Mouse (Mus musculus) midbrain, embryonic 12.5 days (tissue): ENCODE results near the gene Plscr3. TPM values are rescaled to one million over a fixed set of nuclear protein-coding genes. Genes with fewer than 3 reads are reported as not detected.
A peak's percentile ranks its signal among the peaks of the same experiment; 100 is the strongest.

Experiments used
- ATAC-seq: fragments of 200-750 bp; cut with Nextera tagmentation; 2 replicates; pipeline ENCODE4 v1.8.0; 2017; ENCODE audit warnings: low read depth, moderate TSS enrichment, moderate library complexity; ENCODE audit not compliant: low FRiP score
- H3K27ac ChIP-seq: fragments of 300-500 bp; sonication (generic); replicated peaks from 2 replicates; pipeline ENCODE4 v1.5.1; 2016; ENCODE audit warnings: mild to moderate bottlenecking
- H3K27me3 ChIP-seq: fragments of 300-500 bp; sonication (generic); 2 replicates; pipeline ENCODE4 v1.6.1; 2016; ENCODE audit warnings: mild to moderate bottlenecking
- H3K36me3 ChIP-seq: fragments of 300-500 bp; sonication (generic); 2 replicates; pipeline ENCODE4 v1.6.1; 2016
- H3K4me1 ChIP-seq: fragments of 300-500 bp; sonication (generic); 2 replicates; pipeline ENCODE4 v1.6.1; 2016
- H3K4me2 ChIP-seq: fragments of 300-500 bp; sonication (generic); replicated peaks from 2 replicates; pipeline ENCODE4 v1.6.1; 2016; ENCODE audit warnings: mild to moderate bottlenecking, moderate library complexity
- H3K4me3 ChIP-seq: fragments of 300-500 bp; sonication (generic); 2 replicates; pipeline ENCODE4 v1.5.1; 2016; ENCODE audit warnings: mild to moderate bottlenecking
- H3K9ac ChIP-seq: fragments of 300-500 bp; sonication (generic); replicated peaks from 2 replicates; pipeline ENCODE4 v1.6.1; 2016; ENCODE audit warnings: mild to moderate bottlenecking, moderate library complexity
- H3K9me3 ChIP-seq: fragments of 300-500 bp; sonication (generic); 2 replicates; pipeline ENCODE4 v1.6.1; 2016; ENCODE audit warnings: mild to moderate bottlenecking
- WGBS: fragments of 180-500 bp; shearing (Covaris S2); methylation state at CpG from one replicate; pipeline ENCODE4 v1.1.7; 2016; 5-methylcytosine and 5-hydroxymethylcytosine counted together
- polyA plus RNA-seq: library from polyadenylated mRNA; unstranded; fragments of >200 nt; fragmentation: Nextera tagmentation; extraction: Ambion mirVana; gene quantifications from 2 replicates; pipeline ENCODE4 v1.2.1, GENCODE M21; 2016

Plscr3 gene
- polyA plus RNA-seq, 1 experiment from 2014 or later = 70.1 TPM

DNA sequence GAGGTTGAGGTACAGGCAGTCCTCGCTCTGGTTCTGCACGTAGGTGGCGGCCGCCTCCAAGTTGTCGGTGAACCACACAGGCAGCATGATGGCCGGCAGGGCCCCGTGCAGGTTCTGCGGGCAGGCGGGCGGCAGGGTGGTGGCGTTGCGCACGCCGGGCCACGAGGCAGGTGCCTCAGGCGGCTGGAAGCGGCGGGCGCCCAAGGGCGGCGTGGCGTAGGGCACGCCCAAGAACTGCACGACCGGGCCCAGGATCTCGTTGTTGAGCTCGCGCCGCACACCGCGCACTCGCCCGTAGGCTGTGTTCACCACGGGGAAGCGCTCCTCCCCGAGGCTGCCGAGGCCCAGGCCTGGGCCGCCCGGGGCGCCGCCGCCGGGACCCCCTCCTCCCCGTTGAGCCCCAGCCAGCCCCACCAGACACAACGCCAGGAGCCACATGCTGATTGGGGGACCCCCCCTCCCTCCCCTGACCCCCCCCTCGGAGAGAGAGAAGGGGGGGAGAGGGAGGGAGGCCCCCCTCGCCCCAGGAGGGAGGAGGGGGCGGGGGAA is 12.1 kb upstream of the Plscr3 start:
- H3K4me1 ChIP-seq = peaks cover 47% of the 10 kb centered on the region
- WGBS = 12% methylated on average over 35 of the region's 48 CpGs
- peak overlapping the region; percentile 96 for H3K4me2 ChIP-seq
- no peaks in the 10 kb centered on the region for H3K9me3 ChIP-seq
- H3K27me3 ChIP-seq = peaks cover 9% of the 10 kb centered on the region
- peak overlapping the region; percentile 82 for H3K4me3 ChIP-seq
- H3K9ac ChIP-seq = peak overlapping the region; percentile 86
- H3K36me3 ChIP-seq = peaks cover 43% of the 10 kb centered on the region
- no peak for ATAC-seq
- peak overlapping the region; percentile 44 for H3K27ac ChIP-seq

GRCm38 (mm10) chr11:69835326-69835965 is 10.7 kb upstream of the Plscr3 start:
- Histone ChIP-seq H3K4me1 (peaks cover 47% of the 10 kb centered on the region), H3K9me3 (no peaks in the 10 kb centered on the region), H3K27me3 (peaks cover 9% of the 10 kb centered on the region), H3K36me3 (peaks cover 35% of the 10 kb centered on the region), H3K4me2 (peak overlapping the region; percentile 96), H3K9ac (peak overlapping the region; percentile 86), H3K4me3 (peak overlapping the region; percentile 82), H3K27ac (peak overlapping the region; percentile 93)
- ATAC-seq = no peak
- under 1% methylated on average over 9 of the region's 9 CpGs for WGBS

- H3K27me3 ChIP-seq = peaks cover 9% of the 10 kb centered on the region
- peak overlapping the region; percentile 82 for H3K4me3 ChIP-seq
- peaks cover 47% of the 10 kb centered on the region for H3K4me1 ChIP-seq
- H3K36me3 ChIP-seq = peaks cover 31% of the 10 kb centered on the region
- H3K9ac ChIP-seq = peak overlapping the region; percentile 86
- H3K4me2 ChIP-seq = peak overlapping the region; percentile 96
- ATAC-seq = no peak
- peak overlapping the region; percentile 93 for H3K27ac ChIP-seq
- 11% methylated on average over 4 of the region's 4 CpGs for WGBS
- H3K9me3 ChIP-seq = no peaks in the 10 kb centered on the region
Observed at GRCm38 (mm10) chr11:69835966-69836335, 10.2 kb upstream of the Plscr3 start.

DNA sequence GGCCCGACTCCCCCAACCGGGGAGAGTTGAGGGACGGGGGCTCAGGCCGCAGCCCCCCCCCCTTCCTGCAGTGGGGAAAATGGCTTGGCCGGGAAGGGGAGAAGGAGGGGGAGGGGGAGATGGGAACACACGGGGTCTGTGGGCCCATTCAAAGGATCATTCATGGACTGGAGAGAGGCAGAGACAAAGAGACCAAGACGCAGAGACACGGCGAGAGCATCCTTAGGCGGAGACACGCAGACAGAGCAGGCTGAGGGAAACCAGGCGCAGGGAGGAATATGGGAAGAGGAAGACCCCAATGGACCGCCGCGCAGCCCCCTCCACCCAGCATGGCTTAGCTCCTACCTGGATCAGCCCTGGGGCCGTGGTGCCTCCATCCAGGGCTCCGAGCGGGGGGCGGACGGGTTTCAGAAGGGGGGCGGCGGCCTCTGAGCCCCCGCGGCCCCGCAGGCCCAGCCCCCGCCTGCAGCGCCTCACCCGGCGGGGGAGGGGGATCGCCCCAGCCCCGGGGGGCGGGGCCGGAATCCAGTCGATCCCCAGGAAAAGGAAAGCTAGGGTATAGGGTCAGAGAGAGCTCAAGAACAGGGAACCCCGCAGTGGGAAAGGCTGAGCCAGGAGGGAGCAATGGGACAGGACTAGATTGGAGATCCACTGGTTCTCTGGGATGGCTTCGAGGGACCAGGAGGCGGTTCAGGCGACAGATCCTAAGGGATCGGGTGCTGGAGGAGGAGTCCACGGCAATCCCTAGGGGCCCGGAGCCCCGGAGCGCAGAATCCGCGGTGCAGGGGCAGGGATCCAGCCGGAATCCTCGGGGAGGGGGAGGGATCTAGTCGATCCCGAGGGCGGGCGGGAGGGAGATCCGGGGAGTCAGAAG is 9.2 kb upstream of the Plscr3 start:
- Histone ChIP-seq H3K9me3 (no peaks in the 10 kb centered on the region), H3K4me1 (peaks cover 46% of the 10 kb centered on the region)

GRCm38 (mm10) chr11:69837604-69837951 is 8.6 kb upstream of the Plscr3 start, which contains the start of gene Nlgn2:
Gene Nlgn2, minus strand, starts transcription at chr11:69837784.
- peak within 1 kb of the TSS; percentile 93 for H3K27ac ChIP-seq
- peak within 1 kb of the TSS; percentile 96 for H3K4me2 ChIP-seq
- H3K4me3 ChIP-seq = peak within 1 kb of the TSS; percentile 82
- H3K9ac ChIP-seq = peak within 1 kb of the TSS; percentile 86
- H3K9me3 ChIP-seq = no peaks in the 10 kb centered on the region
- H3K4me1 ChIP-seq = peaks cover 42% of the 10 kb centered on the region
- under 1% methylated on average over 32 of the region's 32 CpGs for WGBS
- peaks cover 15% of the 10 kb centered on the region for H3K36me3 ChIP-seq
- peak; percentile 55 for ATAC-seq
- peaks cover 9% of the 10 kb centered on the region for H3K27me3 ChIP-seq

More for the DNA sequence above, 9.2 kb upstream of the Plscr3 start:
- Histone ChIP-seq H3K9ac (peak overlapping the region; percentile 86), H3K36me3 (peaks cover 21% of the 10 kb centered on the region), H3K27ac (peak overlapping the region; percentile 93), H3K4me3 (peak overlapping the region; percentile 82), H3K4me2 (peak overlapping the region; percentile 96), H3K27me3 (peaks cover 9% of the 10 kb centered on the region)
- ATAC-seq = 0 out of 2 replicates have a peak, but pooled peaks have one; percentile 2
- WGBS = 1% methylated on average over 51 of the region's 52 CpGs

- ATAC-seq = peak; percentile 86
- under 1% methylated on average over 34 of the region's 34 CpGs for WGBS
Observed at GRCm38 (mm10) chr11:69837952-69838713, 8.0 kb upstream of the Plscr3 start, which contains the start of gene Tmem256. Gene Tmem256, plus strand, starts transcription at chr11:69838514.

DNA sequence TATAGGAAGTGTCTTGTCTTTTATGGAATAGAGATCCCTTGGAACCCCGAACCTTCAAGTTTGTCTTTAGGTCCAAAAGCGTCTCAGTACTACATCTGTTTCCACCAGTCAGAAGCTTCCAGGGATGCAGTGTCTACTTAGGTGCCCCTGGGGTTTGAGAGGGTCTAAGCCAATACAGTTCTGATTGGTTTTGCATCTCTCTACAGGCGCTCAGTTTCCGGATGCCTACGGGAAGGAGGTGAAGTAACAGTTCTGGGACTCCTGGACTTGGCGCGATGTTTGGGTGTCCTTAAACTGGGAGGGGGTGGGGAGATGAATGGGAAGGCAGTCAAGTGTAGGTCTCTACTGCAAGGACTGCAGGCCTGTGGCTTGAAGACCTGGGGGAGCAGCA is 7.5 kb upstream of the Plscr3 start:
- ATAC-seq = peak; percentile 3; the same call in 1 of the 2 replicates
- peak overlapping the region; percentile 82 for H3K4me3 ChIP-seq
- H3K4me1 ChIP-seq = peaks cover 40% of the 10 kb centered on the region
- H3K27ac ChIP-seq = peak overlapping the region; percentile 93
- peak overlapping the region; percentile 60 for H3K9ac ChIP-seq
- H3K9me3 ChIP-seq = no peaks in the 10 kb centered on the region
- WGBS = 0% methylated on average over 7 of the region's 7 CpGs
- H3K4me2 ChIP-seq = peak overlapping the region; percentile 96
- H3K36me3 ChIP-seq = peaks cover 3% of the 10 kb centered on the region
- H3K27me3 ChIP-seq = peaks cover 3% of the 10 kb centered on the region

More at GRCm38 (mm10) chr11:69837952-69838713, 8.0 kb upstream of the Plscr3 start, which contains the start of gene Tmem256:
- peaks cover 9% of the 10 kb centered on the region for H3K36me3 ChIP-seq
- peak within 1 kb of the TSS; percentile 82 for H3K4me3 ChIP-seq
- no peaks in the 10 kb centered on the region for H3K9me3 ChIP-seq
- peaks cover 9% of the 10 kb centered on the region for H3K27me3 ChIP-seq
- peaks cover 42% of the 10 kb centered on the region for H3K4me1 ChIP-seq
- peak within 1 kb of the TSS; percentile 93 for H3K27ac ChIP-seq
- peak within 1 kb of the TSS; percentile 96 for H3K4me2 ChIP-seq
- H3K9ac ChIP-seq = peak within 1 kb of the TSS; percentile 86

DNA sequence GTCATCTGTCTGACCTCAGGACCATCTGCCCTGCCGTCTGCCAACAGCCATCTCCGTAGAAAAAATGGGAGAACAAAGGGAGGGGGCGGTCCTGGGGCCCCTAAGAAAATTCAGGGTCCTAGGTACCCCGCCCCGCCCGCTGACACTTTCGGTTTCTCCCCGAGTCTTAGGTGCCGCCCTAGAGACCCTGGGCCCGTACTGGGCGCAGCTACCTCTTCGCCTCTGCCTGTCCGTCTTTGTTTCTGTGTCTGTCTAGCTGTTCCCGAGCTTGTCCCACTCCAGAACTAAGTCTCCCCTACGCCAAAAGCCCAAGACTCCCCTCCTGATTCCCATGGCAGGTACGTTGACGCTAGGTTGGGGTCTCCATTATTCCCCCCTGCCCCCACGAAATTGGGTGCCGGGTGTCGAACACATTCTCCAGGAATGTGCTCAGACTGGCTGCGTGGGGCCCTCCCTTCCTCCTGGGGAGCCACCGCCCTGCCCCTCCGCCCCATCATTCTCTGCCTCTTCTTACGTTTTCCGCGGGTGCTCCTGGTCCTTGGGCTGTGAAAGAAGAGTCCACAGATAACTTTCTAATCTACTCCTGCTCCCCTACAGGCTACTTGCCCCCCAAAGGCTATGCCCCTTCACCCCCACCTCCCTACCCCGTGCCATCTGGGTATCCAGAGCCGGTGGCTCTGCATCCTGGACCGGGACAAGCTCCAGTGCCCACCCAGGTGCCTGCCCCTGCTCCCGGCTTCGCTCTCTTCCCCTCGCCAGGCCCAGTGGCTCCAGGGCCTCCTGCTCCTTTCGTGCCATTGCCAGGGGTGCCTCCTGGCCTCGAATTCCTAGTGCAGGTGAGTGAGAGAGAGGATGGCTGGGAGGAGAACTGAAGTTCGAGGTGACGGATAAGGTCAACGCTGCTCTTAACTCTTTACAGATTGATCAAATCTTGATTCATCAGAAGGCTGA is 837 bp downstream of the Plscr3 start:
- Histone ChIP-seq H3K4me3 (peak overlapping the region; percentile 75), H3K36me3 (peaks cover 43% of the 10 kb centered on the region), H3K9ac (peak overlapping the region; percentile 84), H3K4me2 (peak overlapping the region; percentile 70), H3K27me3 (no peaks in the 10 kb centered on the region), H3K27ac (peak overlapping the region; percentile 95), H3K4me1 (peaks cover 32% of the 10 kb centered on the region), H3K9me3 (no peaks in the 10 kb centered on the region)
- peak; percentile 35 for ATAC-seq
- 13% methylated on average over 36 of the region's 37 CpGs for WGBS

- H3K4me1 ChIP-seq = peaks cover 32% of the 10 kb centered on the region
- H3K9ac ChIP-seq = 0 out of 2 replicates have a peak overlapping the region, but pooled peaks have one; percentile 84
- peaks cover 46% of the 10 kb centered on the region for H3K36me3 ChIP-seq
- H3K27me3 ChIP-seq = no peaks in the 10 kb centered on the region
- H3K4me2 ChIP-seq = peak overlapping the region; percentile 70
- H3K27ac ChIP-seq = 0 out of 2 replicates have a peak overlapping the region, but pooled peaks have one; percentile 1
- 95% methylated on average over 6 of the region's 6 CpGs for WGBS
- no peak for ATAC-seq
- H3K9me3 ChIP-seq = no peaks in the 10 kb centered on the region
- peak overlapping the region; percentile 75; the same call in 1 of the 2 replicates for H3K4me3 ChIP-seq
Observed at GRCm38 (mm10) chr11:69848021-69848420, 1.8 kb downstream of the Plscr3 start.

GRCm38 (mm10) chr11:69849128-69849527 is 3.0 kb downstream of the Plscr3 start:
- Histone ChIP-seq H3K36me3 (peaks cover 46% of the 10 kb centered on the region), H3K4me2 (no peak overlapping the region), H3K9me3 (no peaks in the 10 kb centered on the region), H3K9ac (no peak overlapping the region), H3K27me3 (no peaks in the 10 kb centered on the region), H3K4me3 (no peak overlapping the region), H3K4me1 (peaks cover 32% of the 10 kb centered on the region), H3K27ac (no peak overlapping the region)
- no peak for ATAC-seq
- 93% methylated on average over 9 of the region's 9 CpGs for WGBS
